Comparison of ENCODE assay signal across 9 mouse cellular contexts in genomic region chr15:98026967-98027904, GRCm38 (mm10). TPM values are rescaled to one million over a fixed set of nuclear protein-coding genes. Genes with fewer than 3 reads are reported as not detected.
DNase-seq lines count a peak whose midpoint lies in the region; ATAC-seq and TF ChIP-seq lines count a peak whose summit lies in the region.
"Had no signal": no experiment of that assay in that cellular context is flagged by ENCODE, and none has a peak within 500 bp of the region (broad histone marks: within the 10 kb centered on the region; RNA-seq: fewer than 3 reads in every experiment).

No protein-coding gene starts in this region.

- H3K4me2 ChIP-seq in midbrain, embryonic 11.5 days, result no peak overlapping the region
- H3K4me2 ChIP-seq in midbrain, postnatal 0 days (ENCODE audit: low read depth, low read length, poor library complexity, severe bottlenecking), result no peak overlapping the region
- H3K4me2 ChIP-seq in forebrain, embryonic 13.5 days, result no peak overlapping the region
- 0 out of 2 replicates have a peak overlapping the region, but pooled peaks have one; percentile 13 for H3K4me2 ChIP-seq in limb, embryonic 11.5 days (ENCODE audit: low read depth, severe bottlenecking)
- no peak overlapping the region for H3K4me2 ChIP-seq in neural tube, embryonic 15.5 days

- DNase-seq in midbrain, embryonic 11.5 days (ENCODE audit: low spot score, missing footprints), result peak; percentile 89
- DNase-seq in midbrain, postnatal 0 days (ENCODE audit: low spot score), result no peak
- peak; percentile 39 for DNase-seq in limb, embryonic 11.5 days (ENCODE audit: low spot score)
- DNase-seq in T-cell, adult 2 months (ENCODE audit: low spot score), result no peak
- no peak for DNase-seq in layer of hippocampus, postnatal 14 days (ENCODE audit: low spot score in 2 of 2)
- DNase-seq: right cerebral cortex, postnatal 25 days; thymus, postnatal 25 days had no signal

- H3K9me3 ChIP-seq in midbrain, embryonic 11.5 days (ENCODE audit: control insufficient read depth, low read length), result no peaks in the 10 kb centered on the region
- no peaks in the 10 kb centered on the region for H3K9me3 ChIP-seq in midbrain, postnatal 0 days (ENCODE audit: low read length)
- H3K9me3 ChIP-seq in forebrain, embryonic 13.5 days (replicated peaks), result no peaks in the 10 kb centered on the region
- no peaks in the 10 kb centered on the region for H3K9me3 ChIP-seq in limb, embryonic 11.5 days (ENCODE audit: control insufficient read depth, low read length)
- no peaks in the 10 kb centered on the region for H3K9me3 ChIP-seq in neural tube, embryonic 15.5 days (replicated peaks)

- no peak for TF ChIP-seq CTCF in midbrain, postnatal 0 days (IDR thresholded peaks at IDR 0.05)

- H3K36me3 ChIP-seq in midbrain, embryonic 11.5 days (ENCODE audit: control insufficient read depth, insufficient read depth, low read length), result no peaks in the 10 kb centered on the region
- H3K36me3 ChIP-seq in midbrain, postnatal 0 days (ENCODE audit: insufficient read depth, low read length), result no peaks in the 10 kb centered on the region
- 0 out of 2 replicates have a peak, but pooled peaks cover under 1% of the 10 kb centered on the region for H3K36me3 ChIP-seq in forebrain, embryonic 13.5 days (ENCODE audit: poor library complexity, severe bottlenecking)
- no peaks in the 10 kb centered on the region for H3K36me3 ChIP-seq in limb, embryonic 11.5 days (ENCODE audit: control insufficient read depth, insufficient read depth, low read length)
- H3K36me3 ChIP-seq in neural tube, embryonic 15.5 days, result no peaks in the 10 kb centered on the region

- no peak overlapping the region for H3K27ac ChIP-seq in midbrain, embryonic 11.5 days (ENCODE audit: low read depth, low read length)
- no peak overlapping the region for H3K27ac ChIP-seq in midbrain, postnatal 0 days (ENCODE audit: low read depth, low read length)
- H3K27ac ChIP-seq in forebrain, embryonic 13.5 days, result no peak overlapping the region
- peak overlapping the region; percentile 89 for H3K27ac ChIP-seq in limb, embryonic 11.5 days (replicated peaks; ENCODE audit: low read depth, low read length)
- H3K27ac ChIP-seq in neural tube, embryonic 15.5 days (replicated peaks), result 0 out of 2 replicates have a peak overlapping the region, but pooled peaks have one; percentile 23

- H3K9ac ChIP-seq in midbrain, embryonic 11.5 days (ENCODE audit: low read length), result peak overlapping the region; percentile 26
- no peak overlapping the region for H3K9ac ChIP-seq in midbrain, postnatal 0 days (replicated peaks; ENCODE audit: low read length, poor library complexity, severe bottlenecking)
- H3K9ac ChIP-seq in forebrain, embryonic 13.5 days, result peak overlapping the region; percentile 38
- H3K9ac ChIP-seq in limb, embryonic 11.5 days (ENCODE audit: low read length), result peak overlapping the region; percentile 1; the same call in 1 of the 2 replicates
- no peak overlapping the region; the same call in 1 of the 2 replicates for H3K9ac ChIP-seq in neural tube, embryonic 15.5 days (replicated peaks)

- WGBS in midbrain, embryonic 11.5 days, result 35% methylated on average over 12 of the region's 12 CpGs
- 39% methylated on average over 12 of the region's 12 CpGs for WGBS in midbrain, postnatal 0 days
- WGBS in forebrain, embryonic 13.5 days, result 29% methylated on average over 12 of the region's 12 CpGs
- WGBS in limb, embryonic 11.5 days, result 34% methylated on average over 12 of the region's 12 CpGs
- WGBS in neural tube, embryonic 15.5 days, result 32% methylated on average over 12 of the region's 12 CpGs

- H3K4me3 ChIP-seq in midbrain, embryonic 11.5 days (ENCODE audit: low read depth, low read length), result no peak overlapping the region
- no peak overlapping the region for H3K4me3 ChIP-seq in midbrain, postnatal 0 days (ENCODE audit: low read depth, low read length)
- H3K4me3 ChIP-seq in forebrain, embryonic 13.5 days, result no peak overlapping the region
- H3K4me3 ChIP-seq in limb, embryonic 11.5 days (ENCODE audit: low read depth, low read length), result no peak overlapping the region
- no peak overlapping the region for H3K4me3 ChIP-seq in neural tube, embryonic 15.5 days (replicated peaks)

- peaks cover 17% of the 10 kb centered on the region for H3K4me1 ChIP-seq in midbrain, embryonic 11.5 days (ENCODE audit: control insufficient read depth, insufficient read depth, low read length)
- H3K4me1 ChIP-seq in midbrain, postnatal 0 days (ENCODE audit: insufficient read depth, low read length), result 0 out of 2 replicates have a peak, but pooled peaks cover 4% of the 10 kb centered on the region
- H3K4me1 ChIP-seq in forebrain, embryonic 13.5 days, result peaks cover 33% of the 10 kb centered on the region
- peaks cover 41% of the 10 kb centered on the region for H3K4me1 ChIP-seq in limb, embryonic 11.5 days (ENCODE audit: control insufficient read depth, insufficient read depth, low read length)
- H3K4me1 ChIP-seq in neural tube, embryonic 15.5 days, result peaks cover 31% of the 10 kb centered on the region

- no peaks in the 10 kb centered on the region for H3K27me3 ChIP-seq in midbrain, embryonic 11.5 days (ENCODE audit: control insufficient read depth, insufficient read depth, low read length)
- no peaks in the 10 kb centered on the region for H3K27me3 ChIP-seq in midbrain, postnatal 0 days (ENCODE audit: insufficient read depth, low read length)
- no peaks in the 10 kb centered on the region; the same call in 1 of the 2 replicates for H3K27me3 ChIP-seq in forebrain, embryonic 13.5 days
- no peaks in the 10 kb centered on the region for H3K27me3 ChIP-seq in limb, embryonic 11.5 days (ENCODE audit: control insufficient read depth, insufficient read depth, low read length)
- H3K27me3 ChIP-seq in neural tube, embryonic 15.5 days (replicated peaks), result no peaks in the 10 kb centered on the region

- 0 out of 2 replicates have a peak, but pooled peaks have one; percentile 57 for ATAC-seq in midbrain, embryonic 11.5 days (ENCODE audit: low FRiP score)
- ATAC-seq in midbrain, postnatal 0 days (ENCODE audit: low FRiP score), result no peak
- no peak for ATAC-seq in forebrain, embryonic 13.5 days
- peak; percentile 86 for ATAC-seq in limb, embryonic 11.5 days (ENCODE audit: insufficient number of reproducible peaks, low FRiP score, low TSS enrichment, low read depth)
- ATAC-seq in neural tube, embryonic 15.5 days (ENCODE audit: low FRiP score), result no peak

RNA-seq across cellular contexts. Expression of gene Col2a1, which starts 22.7 kb away (rescaled TPM):
- 94.5 and 94.6 TPM in 2 replicates for polyA plus RNA-seq in midbrain, embryonic 11.5 days (2014; fragmentation: Nextera tagmentation; extraction: Ambion mirVana)
- total RNA-seq in midbrain, postnatal 0 days (2014; rRNA removed), result 13.8 and 17.8 TPM in 2 replicates
- 4.9 and 6.2 TPM in 2 replicates for polyA plus RNA-seq in midbrain, postnatal 0 days (2015; fragmentation: Nextera tagmentation; extraction: Ambion mirVana)
- polyA plus RNA-seq in forebrain, embryonic 13.5 days (2015; fragmentation: Nextera tagmentation; extraction: Ambion mirVana), result 31.8 and 39.6 TPM in 2 replicates
- polyA plus RNA-seq in limb, embryonic 11.5 days (2014; fragmentation: Nextera tagmentation; extraction: Ambion mirVana), result 237 and 243 TPM in 2 replicates
- polyA plus RNA-seq in neural tube, embryonic 15.5 days (2015; fragmentation: Nextera tagmentation; extraction: Ambion mirVana), result 33.8 and 62.9 TPM in 2 replicates
- total RNA-seq in layer of hippocampus, postnatal 14 days (2021), result 1 to 10 TPM in 1 of 2 experiments, under 1 TPM in 1; 0.69 to 1.2 TPM

Comparison
In these comparisons a context has a peak if more than half of its experiments do, and no peak if none do; other contexts are left out.
1. ATAC-seq: peak in midbrain, embryonic 11.5 days (single experiment) and limb, embryonic 11.5 days (single experiment); none in midbrain, postnatal 0 days (single experiment), forebrain, embryonic 13.5 days (single experiment) and neural tube, embryonic 15.5 days (single experiment).
2. DNase-seq: peak in midbrain, embryonic 11.5 days (single experiment) and limb, embryonic 11.5 days (single experiment); none in midbrain, postnatal 0 days (single experiment), T-cell, adult 2 months (single experiment) and layer of hippocampus, postnatal 14 days (0 of 2).
3. H3K9ac ChIP-seq: peak in midbrain, embryonic 11.5 days (single experiment), forebrain, embryonic 13.5 days (single experiment) and limb, embryonic 11.5 days (single experiment); none in midbrain, postnatal 0 days (single experiment) and neural tube, embryonic 15.5 days (single experiment).
4. H3K27ac ChIP-seq: peak in limb, embryonic 11.5 days (single experiment) and neural tube, embryonic 15.5 days (single experiment); none in midbrain, embryonic 11.5 days (single experiment), midbrain, postnatal 0 days (single experiment) and forebrain, embryonic 13.5 days (single experiment).